Mouse (Mus musculus) forebrain, embryonic 10.5 days (tissue): ENCODE results near the gene Slc24a3. TPM values are rescaled to one million over a fixed set of nuclear protein-coding genes. Genes with fewer than 3 reads are reported as not detected.

Experiments
- DNase-seq: peaks from one replicate; pipeline ENCODE4 v3.0.0-alpha.2; 2017; ENCODE audit warnings: low spot score; ENCODE audit errors: extremely low spot score
- H3K27ac ChIP-seq: fragments of 300-500 bp; sonication (generic); 2 replicates; pipeline ENCODE4 v1.5.1; 2016; ENCODE audit warnings: mild to moderate bottlenecking
- H3K27me3 ChIP-seq: fragments of 300-500 bp; sonication (generic); 2 replicates; pipeline ENCODE4 v1.6.1; 2016; ENCODE audit warnings: mild to moderate bottlenecking; ENCODE audit not compliant: poor library complexity, severe bottlenecking
- H3K36me3 ChIP-seq: fragments of 300-500 bp; sonication (generic); replicated peaks from 2 replicates; pipeline ENCODE4 v1.6.1; 2016; ENCODE audit warnings: mild to moderate bottlenecking, moderate library complexity
- H3K4me1 ChIP-seq: fragments of 300-500 bp; sonication (generic); 2 replicates; pipeline ENCODE4 v1.6.1; 2016
- H3K4me3 ChIP-seq: fragments of 300-500 bp; sonication (generic); 2 replicates; pipeline ENCODE4 v1.5.1; 2016; ENCODE audit warnings: mild to moderate bottlenecking, moderate library complexity
- H3K9me3 ChIP-seq: fragments of 300-500 bp; sonication (generic); 2 replicates; pipeline ENCODE4 v1.6.1; 2016; ENCODE audit warnings: mild to moderate bottlenecking, moderate library complexity
- WGBS: fragments of 180-500 bp; shearing (Covaris S2); methylation state at CpG from one replicate; pipeline ENCODE4 v1.1.7; 2016; 5-methylcytosine and 5-hydroxymethylcytosine counted together
- polyA plus RNA-seq: library from polyadenylated mRNA; unstranded; fragments of >200 nt; fragmentation: Nextera tagmentation; extraction: Ambion mirVana; gene quantifications from 2 replicates; pipeline ENCODE4 v1.2.1, GENCODE M21; 2016

The Slc24a3 gene
- polyA plus RNA-seq: 0.16 and 0.26 TPM in 2 replicates

GRCm38 (mm10) chr2:145167664-145168360 lies at the start of gene Slc24a3:
Gene Slc24a3 (plus strand): TSS chr2:145167754.
- no peaks in the 10 kb centered on the region for H3K9me3 ChIP-seq
- peak within 1 kb of the TSS; percentile 94 for H3K27ac ChIP-seq
- peak within 1 kb of the TSS; percentile 81 for H3K4me3 ChIP-seq
- peaks cover 20% of the 10 kb centered on the region for H3K4me1 ChIP-seq
- under 1% methylated on average over 98 of the region's 100 CpGs for WGBS
- peak; percentile 81 for DNase-seq
- peaks cover 18% of the 10 kb centered on the region for H3K27me3 ChIP-seq
- H3K36me3 ChIP-seq: no peaks in the 10 kb centered on the region

- no peaks in the 10 kb centered on the region for H3K27me3 ChIP-seq
- no peaks in the 10 kb centered on the region for H3K9me3 ChIP-seq
- no peak overlapping the region for H3K4me3 ChIP-seq
- DNase-seq: no peak
- no peaks in the 10 kb centered on the region for H3K36me3 ChIP-seq
- no peak overlapping the region for H3K27ac ChIP-seq
- no peaks in the 10 kb centered on the region for H3K4me1 ChIP-seq
- 86% methylated on average over 5 of the region's 5 CpGs for WGBS
Measured at GRCm38 (mm10) chr2:145117762-145118161, 49.8 kb upstream of the Slc24a3 start.

DNA sequence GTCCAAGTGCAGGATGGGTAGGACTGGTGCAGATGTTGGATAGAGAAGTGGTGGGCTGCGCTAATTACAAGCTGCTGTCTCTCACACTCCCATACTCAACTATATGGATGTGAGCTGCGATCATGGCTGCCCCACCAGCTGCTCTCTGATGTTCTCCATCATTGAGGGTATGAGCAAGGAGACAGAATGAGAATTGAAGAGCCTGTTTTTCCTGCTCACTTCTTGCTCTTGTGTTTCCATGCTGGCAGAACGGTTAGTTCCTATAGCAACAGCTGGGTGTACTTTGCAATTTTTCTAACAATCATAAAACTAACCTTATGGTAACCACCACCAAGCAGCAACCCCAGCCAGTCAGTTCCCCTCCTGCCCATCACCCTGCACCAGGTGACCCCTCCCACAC lies 39.8 kb upstream of the Slc24a3 start:
- no peaks in the 10 kb centered on the region for H3K27me3 ChIP-seq
- H3K4me1 ChIP-seq: no peaks in the 10 kb centered on the region
- no peaks in the 10 kb centered on the region for H3K9me3 ChIP-seq
- no peak for DNase-seq
- H3K27ac ChIP-seq: no peak overlapping the region
- no peak overlapping the region for H3K4me3 ChIP-seq
- no peaks in the 10 kb centered on the region for H3K36me3 ChIP-seq
- WGBS: 93% methylated on average over 3 of the region's 3 CpGs

DNA sequence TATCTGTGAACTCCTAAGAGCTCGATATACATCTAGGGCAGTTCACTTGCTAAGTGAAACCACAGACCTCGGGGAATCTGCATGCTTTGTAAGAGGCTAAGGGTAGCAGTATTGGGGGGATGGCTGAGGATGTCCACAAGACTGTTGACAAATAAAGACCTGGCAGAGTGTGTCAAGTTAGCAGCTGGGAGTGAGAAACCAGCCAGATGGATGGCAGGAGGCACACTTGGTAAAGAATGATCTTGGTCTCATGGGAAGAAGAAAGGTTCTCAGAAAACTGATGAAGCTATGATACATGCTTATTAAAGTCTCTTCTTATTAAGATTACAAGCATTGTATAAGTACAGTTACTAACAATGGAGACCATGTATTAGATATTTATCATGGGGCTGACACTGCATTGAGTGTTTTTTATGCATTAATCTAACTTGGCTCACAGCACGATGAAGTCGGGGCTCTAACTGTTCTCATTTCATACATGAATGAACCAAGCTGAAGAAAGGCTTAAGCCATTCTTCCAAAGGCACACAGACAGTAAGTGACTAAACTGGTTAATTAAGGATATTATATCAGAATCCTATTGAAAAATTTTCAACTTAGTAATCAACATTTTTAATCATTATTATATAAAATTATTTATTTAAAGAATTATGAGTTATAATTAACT lies 30.8 kb upstream of the Slc24a3 start:
- H3K27me3 ChIP-seq: no peaks in the 10 kb centered on the region
- no peaks in the 10 kb centered on the region for H3K9me3 ChIP-seq
- no peak for DNase-seq
- H3K4me3 ChIP-seq: no peak overlapping the region
- H3K4me1 ChIP-seq: no peaks in the 10 kb centered on the region
- H3K27ac ChIP-seq: no peak overlapping the region
- no peaks in the 10 kb centered on the region for H3K36me3 ChIP-seq
- WGBS: 84% methylated on average over 4 of the region's 4 CpGs

DNA sequence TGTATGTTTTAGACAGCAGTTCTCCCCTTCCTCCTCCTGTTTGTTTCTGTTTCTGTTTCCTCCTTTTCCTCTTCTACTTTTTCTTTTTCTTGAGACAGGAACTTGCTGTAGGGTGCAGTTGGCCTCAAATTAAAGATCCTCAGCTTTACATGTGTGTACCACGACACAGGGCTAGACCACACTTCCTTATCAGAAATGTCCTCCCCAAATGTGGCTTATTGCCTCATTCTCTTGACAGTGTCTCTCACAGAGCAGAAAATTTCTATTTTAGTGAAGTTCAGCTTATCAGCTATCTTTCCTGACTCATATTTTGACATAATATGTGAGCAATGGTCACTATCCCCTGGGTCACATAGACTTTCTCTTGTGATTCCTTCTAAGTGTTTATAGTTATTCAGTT lies 17.1 kb upstream of the Slc24a3 start:
- no peaks in the 10 kb centered on the region for H3K27me3 ChIP-seq
- H3K27ac ChIP-seq: no peak overlapping the region
- 89% methylated on average over 1 of the region's 1 CpGs for WGBS
- H3K36me3 ChIP-seq: no peaks in the 10 kb centered on the region
- H3K4me1 ChIP-seq: no peaks in the 10 kb centered on the region
- no peaks in the 10 kb centered on the region for H3K9me3 ChIP-seq
- DNase-seq: no peak
- no peak overlapping the region for H3K4me3 ChIP-seq

- no peak for DNase-seq
- no peaks in the 10 kb centered on the region for H3K27me3 ChIP-seq
- H3K36me3 ChIP-seq: no peaks in the 10 kb centered on the region
- no peaks in the 10 kb centered on the region for H3K9me3 ChIP-seq
- H3K4me3 ChIP-seq: no peak overlapping the region
- no peak overlapping the region for H3K27ac ChIP-seq
- 86% methylated on average over 3 of the region's 3 CpGs for WGBS
- H3K4me1 ChIP-seq: no peaks in the 10 kb centered on the region
Measured at GRCm38 (mm10) chr2:145150821-145151220, 16.7 kb upstream of the Slc24a3 start.

GRCm38 (mm10) chr2:145152281-145152680 lies 15.3 kb upstream of the Slc24a3 start:
- no peaks in the 10 kb centered on the region for H3K9me3 ChIP-seq
- no peak overlapping the region for H3K4me3 ChIP-seq
- no peak overlapping the region for H3K27ac ChIP-seq
- no peak for DNase-seq
- no peaks in the 10 kb centered on the region for H3K27me3 ChIP-seq
- WGBS: 84% methylated on average over 1 of the region's 1 CpGs
- no peaks in the 10 kb centered on the region for H3K36me3 ChIP-seq
- no peaks in the 10 kb centered on the region for H3K4me1 ChIP-seq

DNA sequence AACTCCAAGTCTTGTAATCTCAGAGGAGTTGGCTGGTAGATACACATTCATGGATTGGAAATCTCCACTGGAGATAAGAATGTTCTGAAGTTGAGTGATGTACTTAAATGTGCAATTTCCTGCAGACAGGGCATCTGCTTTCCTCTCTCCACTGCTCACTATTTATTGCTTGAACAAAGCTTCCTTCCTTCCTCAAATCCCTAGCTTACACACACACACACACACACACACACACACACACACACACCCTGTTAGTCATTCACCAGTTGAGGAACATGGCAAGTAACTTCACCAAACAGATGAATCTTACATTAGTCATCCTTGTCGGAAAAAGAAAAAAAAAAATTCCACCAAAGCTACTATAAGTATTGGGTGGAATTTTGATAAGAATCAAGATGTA lies 8.6 kb upstream of the Slc24a3 start:
- Histone ChIP-seq H3K27ac (no peak overlapping the region), H3K4me3 (no peak overlapping the region), H3K36me3 (no peaks in the 10 kb centered on the region), H3K4me1 (no peaks in the 10 kb centered on the region), H3K27me3 (no peaks in the 10 kb centered on the region), H3K9me3 (no peaks in the 10 kb centered on the region)
- 86% methylated on average over 1 of the region's 1 CpGs for WGBS
- DNase-seq: no peak

DNA sequence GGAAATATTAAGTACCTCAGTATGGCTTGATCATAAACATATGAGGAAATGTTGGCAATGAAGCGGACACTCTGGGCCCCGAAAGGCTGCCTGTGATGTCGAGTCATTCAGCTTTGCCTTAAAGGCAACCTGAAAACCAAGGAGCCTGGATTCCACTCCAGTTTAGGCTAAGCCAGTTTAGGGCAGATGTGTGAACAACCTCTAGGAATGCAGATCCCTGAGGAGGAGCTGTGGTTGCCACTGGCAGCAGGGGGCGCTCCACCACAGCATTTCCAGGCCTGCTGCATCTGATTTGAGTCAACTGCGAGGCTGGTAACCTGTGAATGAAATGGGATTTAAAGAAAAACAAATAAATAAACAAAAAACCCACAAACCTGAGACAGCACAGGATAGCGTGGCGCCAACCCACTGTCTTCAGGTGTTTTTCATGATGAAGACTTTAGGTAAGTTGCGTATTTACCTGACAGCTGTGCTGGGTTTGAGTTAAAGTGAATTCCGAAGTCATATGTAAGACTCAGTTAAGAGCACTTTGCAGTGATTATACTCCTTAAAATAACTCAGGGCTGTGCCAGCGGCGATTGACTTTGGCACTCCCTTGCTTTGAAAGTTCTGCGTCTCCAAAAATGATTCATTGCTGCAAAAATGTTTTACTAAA lies 6.4 kb upstream of the Slc24a3 start:
- Histone ChIP-seq H3K36me3 (no peaks in the 10 kb centered on the region), H3K27me3 (no peaks in the 10 kb centered on the region), H3K4me3 (no peak overlapping the region), H3K4me1 (no peaks in the 10 kb centered on the region), H3K27ac (no peak overlapping the region), H3K9me3 (no peaks in the 10 kb centered on the region)
- WGBS: 28% methylated on average over 12 of the region's 12 CpGs
- DNase-seq: peak; percentile 79

- DNase-seq: no peak
- H3K27me3 ChIP-seq: peaks cover 8% of the 10 kb centered on the region
- H3K4me1 ChIP-seq: peaks cover 20% of the 10 kb centered on the region
- WGBS: 78% methylated on average over 5 of the region's 5 CpGs
- H3K36me3 ChIP-seq: no peaks in the 10 kb centered on the region
- no peak overlapping the region for H3K27ac ChIP-seq
- H3K4me3 ChIP-seq: no peak overlapping the region
- no peaks in the 10 kb centered on the region for H3K9me3 ChIP-seq
Measured at GRCm38 (mm10) chr2:145164086-145164485, 3.5 kb upstream of the Slc24a3 start.

- H3K4me3 ChIP-seq: no peak overlapping the region
- peaks cover 20% of the 10 kb centered on the region for H3K4me1 ChIP-seq
- 58% methylated on average over 4 of the region's 4 CpGs for WGBS
- H3K36me3 ChIP-seq: no peaks in the 10 kb centered on the region
- H3K9me3 ChIP-seq: no peaks in the 10 kb centered on the region
- peaks cover 13% of the 10 kb centered on the region for H3K27me3 ChIP-seq
- H3K27ac ChIP-seq: no peak overlapping the region
- no peak for DNase-seq
Measured at GRCm38 (mm10) chr2:145164562-145164961, 3.0 kb upstream of the Slc24a3 start.

DNA sequence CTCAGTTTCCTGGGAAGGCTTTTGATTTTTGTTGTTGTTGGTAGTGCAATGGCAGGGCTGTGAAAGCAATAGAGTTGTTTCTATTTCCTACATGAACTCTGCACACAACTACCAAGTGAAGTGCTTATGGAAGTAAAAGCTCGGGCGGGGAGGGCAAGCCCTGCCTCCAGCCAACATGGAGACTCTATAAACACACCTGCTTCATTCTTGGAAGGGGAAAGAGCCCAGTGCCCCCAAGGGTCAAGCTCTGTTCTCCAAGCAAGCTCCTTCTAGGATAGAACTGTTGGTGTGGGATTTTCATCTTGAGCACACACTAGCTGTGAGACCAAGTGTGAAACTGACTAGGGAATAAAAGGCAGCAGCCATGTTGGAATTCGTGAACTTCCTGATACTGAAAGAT lies 2.5 kb upstream of the Slc24a3 start:
- no peaks in the 10 kb centered on the region for H3K9me3 ChIP-seq
- peaks cover 18% of the 10 kb centered on the region for H3K27me3 ChIP-seq
- H3K36me3 ChIP-seq: no peaks in the 10 kb centered on the region
- H3K4me1 ChIP-seq: peaks cover 20% of the 10 kb centered on the region
- 96% methylated on average over 3 of the region's 3 CpGs for WGBS
- H3K27ac ChIP-seq: no peak overlapping the region
- no peak for DNase-seq
- H3K4me3 ChIP-seq: no peak overlapping the region

GRCm38 (mm10) chr2:145165854-145166253 lies 1.7 kb upstream of the Slc24a3 start:
- H3K27ac ChIP-seq: no peak overlapping the region
- WGBS: 85% methylated on average over 6 of the region's 6 CpGs
- no peaks in the 10 kb centered on the region for H3K9me3 ChIP-seq
- no peak for DNase-seq
- H3K36me3 ChIP-seq: no peaks in the 10 kb centered on the region
- peaks cover 18% of the 10 kb centered on the region for H3K27me3 ChIP-seq
- H3K4me3 ChIP-seq: no peak overlapping the region
- H3K4me1 ChIP-seq: peaks cover 20% of the 10 kb centered on the region
